Comparison of ENCODE assay signal across 8 mouse cellular contexts in genomic region chr8:122677481-122678021, GRCm38 (mm10). TPM values are rescaled to one million over a fixed set of nuclear protein-coding genes. Genes with fewer than 3 reads are reported as not detected.
DNase-seq lines count a peak whose midpoint lies in the region; ATAC-seq and TF ChIP-seq lines count a peak whose summit lies in the region.

No protein-coding gene starts in this region.

- WGBS in cerebellum, adult 2 months: under 1% methylated on average over 35 of the region's 35 CpGs
- 0% methylated on average over 29 of the region's 35 CpGs for WGBS in lung, embryonic 16.5 days
- under 1% methylated on average over 33 of the region's 35 CpGs for WGBS in hindbrain, embryonic 15.5 days
- WGBS in midbrain, embryonic 11.5 days: 2% methylated on average over 30 of the region's 35 CpGs

- no peaks in the 10 kb centered on the region for H3K9me3 ChIP-seq in lung, embryonic 16.5 days (ENCODE audit: control insufficient read depth, low read length)
- no peaks in the 10 kb centered on the region for H3K9me3 ChIP-seq in hindbrain, embryonic 15.5 days
- no peaks in the 10 kb centered on the region for H3K9me3 ChIP-seq in midbrain, embryonic 11.5 days (ENCODE audit: control insufficient read depth, low read length)

- ATAC-seq in lung, embryonic 16.5 days (ENCODE audit: low read depth): no peak
- no peak; the same call in 1 of the 2 replicates for ATAC-seq in hindbrain, embryonic 15.5 days (ENCODE audit: low FRiP score, low read depth)
- ATAC-seq in midbrain, embryonic 11.5 days (ENCODE audit: low FRiP score): peak; percentile 7; the same call in 1 of the 2 replicates

- H3K36me3 ChIP-seq in lung, embryonic 16.5 days (ENCODE audit: control insufficient read depth, insufficient read depth, low read length): no peaks in the 10 kb centered on the region
- H3K36me3 ChIP-seq in hindbrain, embryonic 15.5 days: no peaks in the 10 kb centered on the region
- no peaks in the 10 kb centered on the region for H3K36me3 ChIP-seq in midbrain, embryonic 11.5 days (ENCODE audit: control insufficient read depth, insufficient read depth, low read length)

- no peaks in the 10 kb centered on the region for H3K27me3 ChIP-seq in cerebellum, adult 2 months (ENCODE audit: control insufficient read depth, insufficient read depth, low read length)
- H3K27me3 ChIP-seq in lung, embryonic 16.5 days (ENCODE audit: control insufficient read depth, insufficient read depth, low read depth, low read length): peaks cover 64% of the 10 kb centered on the region
- 0 out of 2 replicates have a peak, but pooled peaks cover 5% of the 10 kb centered on the region for H3K27me3 ChIP-seq in hindbrain, embryonic 15.5 days
- peaks cover 42% of the 10 kb centered on the region for H3K27me3 ChIP-seq in midbrain, embryonic 11.5 days (ENCODE audit: control insufficient read depth, insufficient read depth, low read length)

- peak overlapping the region; percentile 75 for H3K9ac ChIP-seq in lung, embryonic 16.5 days (ENCODE audit: low read length)
- H3K9ac ChIP-seq in hindbrain, embryonic 15.5 days: peak overlapping the region; percentile 87
- H3K9ac ChIP-seq in midbrain, embryonic 11.5 days (ENCODE audit: low read length): peak overlapping the region; percentile 74

- peak overlapping the region; percentile 82 for H3K27ac ChIP-seq in cerebellum, adult 2 months (ENCODE audit: insufficient read depth, low read length)
- peak overlapping the region; percentile 90 for H3K27ac ChIP-seq in lung, embryonic 16.5 days (ENCODE audit: low read length)
- peak overlapping the region; percentile 98 for H3K27ac ChIP-seq in hindbrain, embryonic 15.5 days (replicated peaks)
- H3K27ac ChIP-seq in midbrain, embryonic 11.5 days (ENCODE audit: low read depth, low read length): peak overlapping the region; percentile 65

- H3K4me2 ChIP-seq in lung, embryonic 16.5 days (ENCODE audit: low read depth, low read length): peak overlapping the region; percentile 98
- peak overlapping the region; percentile 80 for H3K4me2 ChIP-seq in hindbrain, embryonic 15.5 days
- H3K4me2 ChIP-seq in midbrain, embryonic 11.5 days: peak overlapping the region; percentile 90

- peaks cover 34% of the 10 kb centered on the region for H3K4me1 ChIP-seq in cerebellum, adult 2 months (ENCODE audit: control insufficient read depth, insufficient read depth, low read length)
- H3K4me1 ChIP-seq in lung, embryonic 16.5 days (replicated peaks; ENCODE audit: control insufficient read depth, insufficient read depth, low read length): peaks cover 16% of the 10 kb centered on the region
- H3K4me1 ChIP-seq in hindbrain, embryonic 15.5 days (replicated peaks): peaks cover 71% of the 10 kb centered on the region
- H3K4me1 ChIP-seq in midbrain, embryonic 11.5 days (ENCODE audit: control insufficient read depth, insufficient read depth, low read length): peaks cover 7% of the 10 kb centered on the region; the same call in 1 of the 2 replicates

- TF ChIP-seq POLR2A in cerebellum, adult 2 months (IDR thresholded peaks at IDR 0.05; ENCODE audit: borderline replicate concordance, insufficient read depth, low read length): no peak

- TF ChIP-seq CTCF in cerebellum, adult 2 months (IDR thresholded peaks at IDR 0.05; ENCODE audit: borderline replicate concordance, insufficient read depth, low read depth, low read length): no peak

- peak in 1 of 2 experiments; percentile 78 for DNase-seq in cerebellum, adult 2 months
- DNase-seq in cerebellum, postnatal 10 days: no peak
- no peak for DNase-seq in lung, postnatal 36 days
- DNase-seq in midbrain, embryonic 11.5 days (ENCODE audit: low spot score, missing footprints): peak; percentile 93
- DNase-seq in thymus, postnatal 14 days: peak; percentile 91
- no peak for DNase-seq in natural killer cell, adult 2 months (ENCODE audit: low spot score in 2 of 2)

- H3K4me3 ChIP-seq in cerebellum, adult 2 months (replicated peaks; ENCODE audit: insufficient read depth, low read depth, low read length): peak overlapping the region; percentile 68
- H3K4me3 ChIP-seq in lung, embryonic 16.5 days (ENCODE audit: low read length): peak overlapping the region; percentile 84
- peak overlapping the region; percentile 89 for H3K4me3 ChIP-seq in hindbrain, embryonic 15.5 days
- peak overlapping the region; percentile 66 for H3K4me3 ChIP-seq in midbrain, embryonic 11.5 days (ENCODE audit: low read depth, low read length)

RNA-seq across cellular contexts. Expression of gene Cbfa2t3, which starts 21.4 kb away (rescaled TPM):
- 17.7 and 21.6 TPM in 2 replicates for polyA plus RNA-seq in cerebellum, adult 2 months (2012; rRNA removed)
- 5.8 and 6.8 TPM in 2 replicates for polyA plus RNA-seq in lung, embryonic 16.5 days (2015; fragmentation: Nextera tagmentation; extraction: Ambion mirVana)
- polyA plus RNA-seq in hindbrain, embryonic 15.5 days (2015; fragmentation: Nextera tagmentation; extraction: Ambion mirVana): 19.1 and 21.2 TPM in 2 replicates
- polyA plus RNA-seq in midbrain, embryonic 11.5 days (2014; fragmentation: Nextera tagmentation; extraction: Ambion mirVana): 6.1 and 6.4 TPM in 2 replicates

RNA-seq across cellular contexts. Expression of gene Pabpn1l, which starts 55.0 kb away (rescaled TPM):
- not detected in 2 replicates for polyA plus RNA-seq in cerebellum, adult 2 months (2012; rRNA removed)
- polyA plus RNA-seq in lung, embryonic 16.5 days (2015; fragmentation: Nextera tagmentation; extraction: Ambion mirVana): not detected in 2 replicates
- polyA plus RNA-seq in hindbrain, embryonic 15.5 days (2015; fragmentation: Nextera tagmentation; extraction: Ambion mirVana): not detected in 2 replicates
- not detected in 2 replicates for polyA plus RNA-seq in midbrain, embryonic 11.5 days (2014; fragmentation: Nextera tagmentation; extraction: Ambion mirVana)

Comparison
In these comparisons a context has a peak if more than half of its experiments do, and no peak if none do; other contexts are left out.
1. DNase-seq: peak in midbrain, embryonic 11.5 days (single experiment) and thymus, postnatal 14 days (single experiment); none in cerebellum, postnatal 10 days (0 of 2), lung, postnatal 36 days (single experiment) and natural killer cell, adult 2 months (0 of 2).
2. Peak in every context shown above with its lines, with median percentiles within 50 percentile points of each other: H3K27ac ChIP-seq, H3K4me3 ChIP-seq, H3K4me2 ChIP-seq and H3K9ac ChIP-seq.